Comparison of ENCODE assay signal across 8 mouse cellular contexts in genomic region chr10:80754594-80755290, GRCm38 (mm10). TPM values are rescaled to one million over a fixed set of nuclear protein-coding genes. Genes with fewer than 3 reads are reported as not detected.
DNase-seq lines count a peak whose midpoint lies in the region; ATAC-seq and TF ChIP-seq lines count a peak whose summit lies in the region.

Gene Dot1l, plus strand, starts transcription at chr10:80755206.

- no peaks in the 10 kb centered on the region for H3K36me3 ChIP-seq in embryonic facial prominence, embryonic 13.5 days
- no peaks in the 10 kb centered on the region; the same call in 1 of the 2 replicates for H3K36me3 ChIP-seq in heart, adult 2 months (ENCODE audit: control insufficient read depth, insufficient read depth, low read length)
- no peaks in the 10 kb centered on the region for H3K36me3 ChIP-seq in limb, embryonic 13.5 days
- H3K36me3 ChIP-seq in midbrain, embryonic 16.5 days (ENCODE audit: control insufficient read depth, insufficient read depth, low read length), result no peaks in the 10 kb centered on the region

- no peaks in the 10 kb centered on the region for H3K27me3 ChIP-seq in embryonic facial prominence, embryonic 13.5 days
- H3K27me3 ChIP-seq in heart, adult 2 months (ENCODE audit: control insufficient read depth, insufficient read depth, low read length), result no peaks in the 10 kb centered on the region
- no peaks in the 10 kb centered on the region for H3K27me3 ChIP-seq in limb, embryonic 13.5 days
- H3K27me3 ChIP-seq in midbrain, embryonic 16.5 days (ENCODE audit: control insufficient read depth, insufficient read depth, low read depth, low read length), result no peaks in the 10 kb centered on the region

- peak; percentile 61 for TF ChIP-seq POLR2A in heart, adult 2 months (IDR thresholded peaks at IDR 0.05; ENCODE audit: insufficient read depth, low read depth, low read length)

- peak within 1 kb of the TSS; percentile 96 for H3K4me2 ChIP-seq in embryonic facial prominence, embryonic 13.5 days
- peak within 1 kb of the TSS; percentile 97 for H3K4me2 ChIP-seq in limb, embryonic 13.5 days (replicated peaks)
- H3K4me2 ChIP-seq in midbrain, embryonic 16.5 days (ENCODE audit: low read length), result peak within 1 kb of the TSS; percentile 98

- H3K79me2 ChIP-seq in heart, adult 2 months (replicated peaks; ENCODE audit: control insufficient read depth, insufficient read depth, low read length), result peaks cover 10% of the 10 kb centered on the region

- peak within 1 kb of the TSS; percentile 96 for H3K9ac ChIP-seq in embryonic facial prominence, embryonic 13.5 days
- H3K9ac ChIP-seq in heart, adult 2 months (ENCODE audit: low read depth, low read length), result peak within 1 kb of the TSS; percentile 93
- peak within 1 kb of the TSS; percentile 97 for H3K9ac ChIP-seq in limb, embryonic 13.5 days
- H3K9ac ChIP-seq in midbrain, embryonic 16.5 days (ENCODE audit: low read depth, low read length), result peak within 1 kb of the TSS; percentile 81

- peak; percentile 98 for DNase-seq in 3134 (ENCODE audit: extremely low read depth, insufficient read length, low spot score)
- peak; percentile 99 for DNase-seq in adrenal gland, postnatal 36 days
- peak; percentile 99 for DNase-seq in heart, adult 2 months
- peak; percentile 97 to 98 for DNase-seq in kidney, adult 8-10 months
- DNase-seq in spleen, postnatal 10 days (ENCODE audit: low spot score in 2 of 2), result peak; percentile 99 to 100

- 1% methylated on average over 57 of the region's 57 CpGs for WGBS in embryonic facial prominence, embryonic 13.5 days
- WGBS in heart, adult 2 months, result 1% methylated on average over 57 of the region's 57 CpGs
- under 1% methylated on average over 53 of the region's 57 CpGs for WGBS in limb, embryonic 13.5 days
- 2% methylated on average over 33 of the region's 57 CpGs for WGBS in midbrain, embryonic 16.5 days

- H3K4me3 ChIP-seq in embryonic facial prominence, embryonic 13.5 days, result peak within 1 kb of the TSS; percentile 95
- H3K4me3 ChIP-seq in heart, adult 2 months, result peak within 1 kb of the TSS; percentile 80
- H3K4me3 ChIP-seq in limb, embryonic 13.5 days, result peak within 1 kb of the TSS; percentile 92
- H3K4me3 ChIP-seq in midbrain, embryonic 16.5 days (ENCODE audit: low read depth, low read length), result peak within 1 kb of the TSS; percentile 77

- TF ChIP-seq CTCF in heart, adult 2 months (IDR thresholded peaks at IDR 0.05), result no peak

- H3K4me1 ChIP-seq in embryonic facial prominence, embryonic 13.5 days, result peaks cover 44% of the 10 kb centered on the region
- peaks cover 31% of the 10 kb centered on the region for H3K4me1 ChIP-seq in heart, adult 2 months (ENCODE audit: control insufficient read depth, insufficient read depth, low read length)
- peaks cover 44% of the 10 kb centered on the region for H3K4me1 ChIP-seq in limb, embryonic 13.5 days
- H3K4me1 ChIP-seq in midbrain, embryonic 16.5 days (ENCODE audit: control insufficient read depth, insufficient read depth, low read length), result peaks cover 32% of the 10 kb centered on the region

- ATAC-seq in embryonic facial prominence, embryonic 13.5 days (ENCODE audit: insufficient number of reproducible peaks, insufficient read depth, low FRiP score, low TSS enrichment, low read depth), result peak; percentile 85
- ATAC-seq in limb, embryonic 13.5 days (ENCODE audit: low FRiP score, low read depth), result peak; percentile 88
- peak; percentile 91 for ATAC-seq in midbrain, embryonic 16.5 days

- no peaks in the 10 kb centered on the region for H3K9me3 ChIP-seq in embryonic facial prominence, embryonic 13.5 days
- H3K9me3 ChIP-seq in limb, embryonic 13.5 days, result no peaks in the 10 kb centered on the region
- H3K9me3 ChIP-seq in midbrain, embryonic 16.5 days (replicated peaks; ENCODE audit: control insufficient read depth, low read length, poor library complexity, severe bottlenecking), result no peaks in the 10 kb centered on the region

- peak within 1 kb of the TSS; percentile 87 for H3K27ac ChIP-seq in embryonic facial prominence, embryonic 13.5 days
- H3K27ac ChIP-seq in heart, adult 2 months, result peak within 1 kb of the TSS; percentile 98
- peak within 1 kb of the TSS; percentile 55; the same call in 1 of the 2 replicates for H3K27ac ChIP-seq in limb, embryonic 13.5 days
- H3K27ac ChIP-seq in midbrain, embryonic 16.5 days (ENCODE audit: low read length), result peak within 1 kb of the TSS; percentile 87

- peak; percentile 77 for TF ChIP-seq EP300 in heart, adult 2 months (IDR thresholded peaks at IDR 0.05; ENCODE audit: insufficient read depth, low read depth, low read length)

- intact Hi-C loops in heart, adult 2 months (cut with DNase I), result no loop called here

RNA-seq across cellular contexts. Expression of gene Dot1l, which starts in this region (rescaled TPM):
- total RNA-seq in adrenal gland, postnatal 36 days (2021), result 10 to 100 TPM; 53.2 to 64.6 TPM
- 17.9 and 18.5 TPM in 2 replicates for polyA plus RNA-seq in embryonic facial prominence, embryonic 13.5 days (2015; fragmentation: Nextera tagmentation; extraction: Ambion mirVana)
- 10 to 100 TPM; 18.8 to 19.6 TPM for total RNA-seq in heart, adult 2 months (2021)
- 35.0 and 39.6 TPM in 2 replicates for polyA plus RNA-seq in heart, adult 2 months (2012; rRNA removed)
- 19.2 and 20.2 TPM in 2 replicates for polyA plus RNA-seq in limb, embryonic 13.5 days (2015; fragmentation: Nextera tagmentation; extraction: Ambion mirVana)
- 17.7 and 17.8 TPM in 2 replicates for polyA plus RNA-seq in midbrain, embryonic 16.5 days (2015; fragmentation: Nextera tagmentation; extraction: Ambion mirVana)

Comparison
In these comparisons a context has a peak if more than half of its experiments do, and no peak if none do; other contexts are left out.
1. Peak in every context shown above with its lines: DNase-seq, ATAC-seq, H3K4me3 ChIP-seq and H3K27ac ChIP-seq.